ENCODE assay signal across 16 mouse cellular contexts in genomic region chr6:43492367-43492766, GRCm38 (mm10).
DNase-seq lines count a peak whose midpoint lies in the region; ATAC-seq and TF ChIP-seq lines count a peak whose summit lies in the region.
"Had no signal": no experiment of that assay in that cellular context is flagged by ENCODE, and none has a peak within 500 bp of the region (broad histone marks: within the 10 kb centered on the region; RNA-seq: fewer than 3 reads in every experiment).

No protein-coding gene starts in this region.

- H3K27ac ChIP-seq in left cerebral cortex, adult 2 months, result no peak overlapping the region
- H3K27ac ChIP-seq: heart, embryonic 15.5 days; liver, embryonic 15.5 days; stomach, embryonic 15.5 days had no signal

- DNase-seq in frontal cortex, postnatal 36 days (ENCODE audit: low spot score in 2 of 2), result no peak
- DNase-seq in left cerebral cortex, adult 2 months (ENCODE audit: extremely low spot score in 1 of 2, low spot score in 2 of 2), result no peak
- DNase-seq in left cerebral cortex, adult 9 months (ENCODE audit: low spot score in 2 of 2), result no peak
- DNase-seq in 416B (ENCODE audit: low read depth), result peak; percentile 56
- peak; percentile 29 for DNase-seq in brain, adult 2 months (ENCODE audit: low read depth, low spot score)
- DNase-seq in c-Kit-positive CD71-positive TER-119-positive erythroid progenitor cells, embryonic 14.5 days (ENCODE audit: low spot score), result no peak
- no peak for DNase-seq in cerebellum, postnatal 14 days
- DNase-seq: adrenal gland, adult 2 months; cerebellum, adult 11-12 months; heart, adult 11 months; lung, postnatal 4 days; right cerebral cortex, adult 18-20 months had no signal

- no peak overlapping the region for H3K4me3 ChIP-seq in left cerebral cortex, adult 2 months
- H3K4me3 ChIP-seq: heart, embryonic 15.5 days; liver, embryonic 15.5 days; stomach, embryonic 15.5 days had no signal

- TF ChIP-seq CTCF in left cerebral cortex, adult 2 months (IDR thresholded peaks at IDR 0.05), result peak; percentile 28; the same call in 1 of the 2 replicates

- peak; percentile 47; the same call in 1 of the 2 replicates for ATAC-seq in frontal cortex, adult (ENCODE audit: low TSS enrichment)

- intact Hi-C loops in left cerebral cortex, adult 2 months (cut with DNase I), result no loop called here

Comparison
In these comparisons a context has a peak if more than half of its experiments do, and no peak if none do; other contexts are left out.
1. DNase-seq: peak in 416B (single experiment) and brain, adult 2 months (single experiment); none in frontal cortex, postnatal 36 days (0 of 2), left cerebral cortex, adult 2 months (0 of 2), left cerebral cortex, adult 9 months (0 of 2), c-Kit-positive CD71-positive TER-119-positive erythroid progenitor cells, embryonic 14.5 days (single experiment) and cerebellum, postnatal 14 days (0 of 2).